Mouse (Mus musculus): Measurements from ENCODE around the gene Amn.

- no peak; the same call in 1 of the 2 replicates for TF ChIP-seq POLR2A (IDR thresholded peaks at IDR 0.05; ENCODE audit: low read depth, low read length)
- TF ChIP-seq CTCF (IDR thresholded peaks at IDR 0.05; ENCODE audit: extremely low read depth, insufficient read length, insufficient replicate concordance, low read depth, low read length), result peak; percentile 7; the same call in 1 of the 2 replicates
Observed at GRCm38 (mm10) chr12:111267673-111268325, 3.1 kb upstream of the Amn start.
